Mouse (Mus musculus) ES-Bruce4 (cell line): ENCODE results near the gene Ccdc86.

Experiments used
- CTCF ChIP-seq: IDR thresholded peaks from one replicate; pipeline ENCODE4 v1.8.1; 2011; ENCODE audit warnings: low read depth, low read length
- POLR2A ChIP-seq: IDR thresholded peaks from one replicate; pipeline ENCODE4 v1.8.1; 2011; ENCODE audit warnings: low read length; ENCODE audit not compliant: insufficient read depth

DNA sequence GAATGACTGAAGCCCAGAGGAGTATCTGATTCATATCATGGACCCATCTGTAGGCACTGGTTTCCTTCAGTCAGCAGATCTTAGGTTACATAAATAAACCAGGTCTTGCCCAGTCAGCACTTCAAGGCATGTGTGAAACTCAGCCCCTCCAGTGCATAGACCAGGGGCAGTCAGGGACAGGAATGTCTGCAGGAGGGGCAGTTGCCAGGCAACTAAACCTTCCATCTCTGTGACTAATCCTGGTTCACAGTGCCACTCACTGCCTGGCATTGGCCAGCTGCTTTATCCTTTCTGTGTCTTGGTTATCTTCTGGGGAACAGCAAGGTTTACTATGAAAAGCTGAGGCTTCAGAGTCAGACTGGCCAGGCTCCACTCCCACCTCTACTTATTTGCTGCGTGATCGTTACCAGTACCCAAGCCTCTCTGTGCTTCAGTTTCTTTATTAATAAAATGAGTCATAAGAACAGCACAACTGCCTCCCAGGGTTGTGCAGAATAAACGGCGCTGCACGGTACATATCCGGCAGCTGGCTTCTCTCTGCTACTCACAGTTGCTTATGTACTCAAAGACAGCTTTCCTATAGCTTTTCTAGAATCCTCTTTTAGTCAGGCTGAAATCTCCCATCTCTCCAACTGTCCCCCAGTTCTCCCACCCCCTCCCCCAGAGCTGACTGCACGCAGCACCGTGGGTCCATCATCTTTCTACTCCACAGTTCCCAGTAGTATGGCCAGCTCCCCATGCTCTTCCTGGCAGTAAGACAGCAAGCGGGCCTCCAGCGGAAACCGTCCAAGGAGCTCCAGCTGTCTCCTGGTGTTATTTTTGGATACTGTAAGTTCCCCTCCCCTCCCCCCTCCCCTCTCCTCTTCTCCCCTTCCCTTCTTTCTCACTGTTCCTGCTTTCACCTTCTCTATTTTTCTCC lies 3.2 kb upstream of the Ccdc86 start:
- TF ChIP-seq POLR2A (no peak), CTCF (no peak)
